Mouse (Mus musculus) ES-E14 (cell line): ENCODE results near the gene Smarcd3. TPM values are rescaled to one million over a fixed set of nuclear protein-coding genes. Genes with fewer than 3 reads are reported as not detected.

Source experiments
- DNase-seq: peaks from one replicate; pipeline ENCODE4 v3.0.0-alpha.2; 2013; ENCODE audit warnings: low read depth, low spot score
- H3K27ac ChIP-seq: 2 replicates; pipeline ENCODE4 v1.5.1; 2012; ENCODE audit warnings: low read depth, mild to moderate bottlenecking, low read length, moderate library complexity, mixed read lengths; ENCODE audit not compliant: poor library complexity, insufficient read depth, severe bottlenecking
- H3K36me3 ChIP-seq: 2 replicates; pipeline ENCODE4 v1.6.1; 2012; ENCODE audit warnings: mild to moderate bottlenecking, low read length, moderate library complexity, mixed read lengths; ENCODE audit not compliant: control insufficient read depth, poor library complexity, insufficient read depth, severe bottlenecking
- H3K4me1 ChIP-seq, 2 experiments: fragments of 150-350 bp in 1 of 2; sonication (generic) in 1 of 2; 2 replicates each; pipeline ENCODE4 v1.6.1; 2012; ENCODE audit warnings: low read length in 2 of 2, mild to moderate bottlenecking in 1 of 2, mixed read lengths in 1 of 2; ENCODE audit not compliant: control insufficient read depth in 2 of 2, insufficient read depth in 2 of 2, poor library complexity in 1 of 2
- H3K4me3 ChIP-seq, 2 experiments: fragments of 150-350 bp in 1 of 2; sonication (generic) in 1 of 2; 2 replicates each; pipeline ENCODE4 v1.5.1; 2012; ENCODE audit warnings: low read length in 2 of 2, low read depth in 1 of 2, mild to moderate bottlenecking in 1 of 2, mixed read lengths in 1 of 2; ENCODE audit not compliant: insufficient read depth in 1 of 2, poor library complexity in 1 of 2, severe bottlenecking in 1 of 2
- H3K9ac ChIP-seq: 2 replicates; pipeline ENCODE4 v1.6.1; 2012; ENCODE audit warnings: low read depth, mild to moderate bottlenecking, low read length, mixed read lengths; ENCODE audit not compliant: poor library complexity, insufficient read depth, severe bottlenecking
- H3K9me3 ChIP-seq: fragments of 150-350 bp; sonication (generic); 2 replicates; pipeline ENCODE4 v1.6.1; 2012; ENCODE audit warnings: low read depth, mild to moderate bottlenecking, low read length; ENCODE audit not compliant: control insufficient read depth, insufficient read depth
- CHD2 ChIP-seq: IDR thresholded peaks from 2 replicates; pipeline ENCODE4 v1.6.1; 2014; ENCODE audit warnings: mild to moderate bottlenecking, low read depth, low read length, inconsistent platforms
- HCFC1 ChIP-seq: IDR thresholded peaks from 2 replicates; pipeline ENCODE4 v1.6.1; 2012; ENCODE audit warnings: low read length, inconsistent platforms, borderline replicate concordance; ENCODE audit not compliant: insufficient read depth
- MAFK ChIP-seq: IDR thresholded peaks from 2 replicates; pipeline ENCODE4 v1.6.1; 2014; ENCODE audit warnings: mild to moderate bottlenecking, low read depth, low read length, inconsistent platforms; ENCODE audit not compliant: insufficient read depth
- ZC3H11A ChIP-seq: IDR thresholded peaks from 2 replicates; pipeline ENCODE4 v1.6.1; 2012; ENCODE audit warnings: low read depth, mild to moderate bottlenecking, inconsistent platforms, low read length, borderline replicate concordance
- ZNF384 ChIP-seq: IDR thresholded peaks from 2 replicates; pipeline ENCODE4 v1.6.1; 2012; ENCODE audit warnings: low read depth, low read length, inconsistent platforms
- in situ Hi-C, 2 experiments: fragments of 600-800 bp; cut with MboI; formaldehyde crosslinking; loops; one replicate each; pipeline ENCODE4 v1.15.1; 2025; ENCODE audit warnings: low sequenced_read_pairs in 2 of 2, inconsistent platforms in 1 of 2; ENCODE audit not compliant: unreplicated experiment in 2 of 2
- total RNA-seq: library from RNA; depleted of rRNA; stranded (reverse); fragments of 300-350 nt; gene quantifications from 2 replicates; pipeline ENCODE4 v1.2.3, GENCODE M21; 2012

Smarcd3 gene
- total RNA-seq, 1 experiment = 4.9 TPM

GRCm38 (mm10) chr5:24553621-24554244 lies 70.5 kb downstream of the Smarcd3 start:
- Histone ChIP-seq H3K9me3 (no peaks in the 10 kb centered on the region), H3K4me1 (peaks cover 4 to 9% of the 10 kb centered on the region in 2 experiments; a peak in 2 of 4 replicates), H3K4me3 (no peak overlapping the region), H3K27ac (no peak overlapping the region), H3K9ac (no peak overlapping the region), H3K36me3 (no peaks in the 10 kb centered on the region)
- in situ Hi-C loops = no loop called here
- DNase-seq = no peak
- no peak for TF ChIP-seq CHD2
- no peak for TF ChIP-seq ZNF384
- TF ChIP-seq ZC3H11A = no peak
- TF ChIP-seq MAFK = no peak
- no peak for TF ChIP-seq HCFC1

- Histone ChIP-seq H3K4me1 (peaks cover 4 to 9% of the 10 kb centered on the region in 2 experiments; a peak in 2 of 4 replicates), H3K36me3 (no peaks in the 10 kb centered on the region), H3K9ac (peak overlapping the region; percentile 7; the same call in 1 of the 2 replicates), H3K9me3 (no peaks in the 10 kb centered on the region), H3K27ac (no peak overlapping the region), H3K4me3 (0 out of 4 replicates have a peak overlapping the region, but pooled peaks have one; percentile 15 to 19)
- TF ChIP-seq HCFC1 (no peak), ZNF384 (no peak), ZC3H11A (no peak), MAFK (no peak), CHD2 (no peak)
- in situ Hi-C loops = no loop called here
- no peak for DNase-seq
Observed at GRCm38 (mm10) chr5:24551317-24551688, 72.9 kb downstream of the Smarcd3 start.

GRCm38 (mm10) chr5:24550598-24551316 lies 73.5 kb downstream of the Smarcd3 start:
- Histone ChIP-seq H3K4me3 (peak overlapping the region; percentile 15 to 19; a peak in 1 of 4 replicates), H3K9ac (peak overlapping the region; percentile 7; the same call in 1 of the 2 replicates), H3K27ac (no peak overlapping the region), H3K36me3 (no peaks in the 10 kb centered on the region), H3K4me1 (peaks cover 4 to 9% of the 10 kb centered on the region in 2 experiments; a peak in 2 of 4 replicates), H3K9me3 (no peaks in the 10 kb centered on the region)
- in situ Hi-C loops = no loop called here
- no peak for DNase-seq
- TF ChIP-seq ZC3H11A (no peak), ZNF384 (no peak), HCFC1 (no peak), CHD2 (no peak), MAFK (no peak)

DNA sequence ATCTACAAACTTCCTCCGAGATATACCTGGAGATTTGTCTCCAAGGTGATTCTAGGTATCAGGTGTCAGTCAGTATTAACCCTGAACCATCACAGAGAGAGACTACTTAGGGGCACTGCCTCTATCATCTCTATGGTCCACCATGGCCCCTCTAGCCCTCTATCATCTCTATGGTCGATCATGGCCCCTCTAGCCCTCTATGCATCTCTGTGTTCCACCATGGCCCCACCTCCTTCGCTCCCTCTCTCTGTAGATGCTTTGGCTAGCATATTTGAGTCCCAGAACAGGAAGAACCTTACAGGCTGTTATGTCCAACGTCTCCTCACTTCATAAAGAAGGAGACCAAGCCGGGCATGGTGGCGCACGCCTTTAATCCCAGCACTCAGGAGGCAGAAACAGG lies 81.6 kb downstream of the Smarcd3 start:
- in situ Hi-C loops = no loop called here
- H3K27ac ChIP-seq = no peak overlapping the region
- no peak overlapping the region for H3K4me3 ChIP-seq
- DNase-seq = peak; percentile 56
- no peaks in the 10 kb centered on the region for H3K9me3 ChIP-seq
- H3K4me1 ChIP-seq = peaks cover 2 to 12% of the 10 kb centered on the region in 2 experiments; a peak in 2 of 4 replicates
- no peak overlapping the region for H3K9ac ChIP-seq
- H3K36me3 ChIP-seq = no peaks in the 10 kb centered on the region
- TF ChIP-seq ZNF384 = no peak
- no peak for TF ChIP-seq HCFC1
- no peak for TF ChIP-seq CHD2
- no peak for TF ChIP-seq ZC3H11A
- TF ChIP-seq MAFK = no peak
